Mouse (Mus musculus): Measurements from ENCODE around the gene Cerk. TPM values are rescaled to one million over a fixed set of nuclear protein-coding genes. Genes with fewer than 3 reads are reported as not detected.

Gene Cerk
- polyA plus RNA-seq, 1 experiment, result 20.8 TPM

DNA sequence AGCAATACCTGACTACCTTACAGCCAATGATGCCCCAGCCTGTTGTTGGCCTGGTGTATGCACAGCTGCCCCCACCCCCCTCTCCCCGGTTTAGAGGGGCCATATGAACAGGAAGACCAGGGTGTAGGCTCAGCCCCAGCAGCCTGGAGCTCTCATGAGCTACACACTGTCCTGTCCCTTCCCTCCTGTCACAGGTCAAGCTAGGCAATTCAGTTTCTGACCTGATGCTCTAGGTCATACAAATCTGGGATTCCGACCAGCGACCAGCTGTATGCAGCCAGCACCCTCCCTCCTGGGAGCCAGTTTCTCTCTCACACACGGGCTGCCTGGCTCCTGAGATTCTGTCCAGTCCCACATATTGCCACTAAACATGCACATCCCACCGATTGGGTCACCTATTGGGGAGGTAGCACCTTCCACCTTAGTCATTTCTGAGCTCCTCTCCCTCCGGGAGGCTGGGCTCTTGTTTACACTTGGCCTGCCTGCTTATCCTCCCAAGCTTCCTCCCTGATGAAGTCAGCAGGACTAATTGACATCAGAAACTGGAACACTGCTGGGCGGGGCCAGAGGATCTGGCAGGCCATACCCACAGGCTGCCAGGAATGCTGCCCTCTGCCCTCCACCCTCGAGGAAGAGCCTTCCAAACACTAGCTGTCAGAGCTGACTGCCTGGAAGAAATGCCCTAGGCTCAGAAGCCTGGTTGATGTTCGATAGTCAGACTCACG lies 3.0 kb upstream of the Cerk start:
- Histone ChIP-seq H3K27me3 (replicated peaks; ENCODE audit: control insufficient read depth, insufficient read depth, low read length) (no peaks in the 10 kb centered on the region), H3K27ac (ENCODE audit: insufficient read depth, low read depth, low read length) (peak overlapping the region; percentile 81), H3K36me3 (ENCODE audit: control insufficient read depth, insufficient read depth, low read length) (no peaks in the 10 kb centered on the region), H3K4me1 (ENCODE audit: control insufficient read depth, insufficient read depth, low read length) (peaks cover 21% of the 10 kb centered on the region), H3K4me3 (ENCODE audit: insufficient read depth, low read depth, low read length) (no peak overlapping the region)
- 15% methylated on average over 10 of the region's 10 CpGs for WGBS
- DNase-seq, result peak; percentile 98
- no peak for TF ChIP-seq CTCF (conservative IDR thresholded peaks at IDR 0.05; ENCODE audit: insufficient read depth, insufficient read length, low read depth, low read length)
- TF ChIP-seq POLR2A (IDR thresholded peaks at IDR 0.05; ENCODE audit: low read depth, low read length), result no peak

DNA sequence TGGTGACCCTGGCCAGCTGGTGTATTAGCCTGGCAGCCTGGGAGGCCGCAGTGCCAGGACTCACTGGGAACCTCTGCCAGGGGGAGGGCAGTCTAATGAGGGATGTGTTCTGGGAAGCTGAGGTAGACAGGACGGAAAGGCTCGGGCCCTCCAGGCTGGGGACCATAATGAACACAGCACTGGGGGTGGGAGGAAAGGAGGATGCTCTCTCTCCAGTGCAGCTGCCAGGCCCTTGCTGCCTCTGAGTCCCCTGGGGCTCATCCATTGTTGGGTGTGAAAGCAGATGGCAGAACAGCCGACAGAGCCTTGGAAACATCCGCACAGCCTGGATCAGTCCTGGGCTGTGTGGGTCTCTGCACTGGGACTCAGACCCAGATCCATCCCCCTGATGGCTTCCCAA lies 2.2 kb upstream of the Cerk start:
- TF ChIP-seq CTCF (conservative IDR thresholded peaks at IDR 0.05; ENCODE audit: insufficient read depth, insufficient read length, low read depth, low read length), result no peak
- TF ChIP-seq POLR2A (IDR thresholded peaks at IDR 0.05; ENCODE audit: low read depth, low read length), result no peak
- Histone ChIP-seq H3K4me1 (ENCODE audit: control insufficient read depth, insufficient read depth, low read length) (peaks cover 21% of the 10 kb centered on the region), H3K4me3 (ENCODE audit: insufficient read depth, low read depth, low read length) (no peak overlapping the region), H3K36me3 (ENCODE audit: control insufficient read depth, insufficient read depth, low read length) (no peaks in the 10 kb centered on the region), H3K27ac (ENCODE audit: insufficient read depth, low read depth, low read length) (peak overlapping the region; percentile 81), H3K27me3 (replicated peaks; ENCODE audit: control insufficient read depth, insufficient read depth, low read length) (no peaks in the 10 kb centered on the region)
- 51% methylated on average over 5 of the region's 5 CpGs for WGBS
- peak; percentile 81 for DNase-seq

DNA sequence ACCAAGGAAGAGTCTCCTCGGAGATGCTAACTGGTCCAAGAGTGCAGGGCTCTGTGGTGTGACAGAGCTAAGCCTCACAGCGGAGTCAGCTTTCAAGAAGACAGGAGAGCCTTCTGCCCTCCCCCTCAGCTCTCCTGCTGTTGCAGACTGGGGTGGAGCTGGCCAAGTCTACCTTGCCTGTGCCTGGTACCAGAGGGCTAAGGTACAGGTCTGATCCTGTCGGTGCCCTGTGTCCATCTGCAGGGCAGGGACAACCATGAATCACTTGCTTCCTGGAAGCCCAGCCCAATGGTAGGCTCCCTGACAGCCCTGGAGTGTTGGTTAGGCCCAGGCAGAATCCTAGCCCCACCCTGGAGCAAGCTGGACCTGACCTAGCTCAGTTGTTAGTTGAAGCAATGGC lies 745 bp upstream of the Cerk start:
- TF ChIP-seq CTCF (conservative IDR thresholded peaks at IDR 0.05; ENCODE audit: insufficient read depth, insufficient read length, low read depth, low read length) (no peak), POLR2A (IDR thresholded peaks at IDR 0.05; ENCODE audit: low read depth, low read length) (no peak)
- Histone ChIP-seq H3K27ac (ENCODE audit: insufficient read depth, low read depth, low read length) (no peak overlapping the region), H3K4me1 (ENCODE audit: control insufficient read depth, insufficient read depth, low read length) (peaks cover 21% of the 10 kb centered on the region), H3K27me3 (replicated peaks; ENCODE audit: control insufficient read depth, insufficient read depth, low read length) (no peaks in the 10 kb centered on the region), H3K4me3 (ENCODE audit: insufficient read depth, low read depth, low read length) (no peak overlapping the region), H3K36me3 (ENCODE audit: control insufficient read depth, insufficient read depth, low read length) (no peaks in the 10 kb centered on the region)
- 50% methylated on average over 3 of the region's 3 CpGs for WGBS
- peak; percentile 51 for DNase-seq

DNA sequence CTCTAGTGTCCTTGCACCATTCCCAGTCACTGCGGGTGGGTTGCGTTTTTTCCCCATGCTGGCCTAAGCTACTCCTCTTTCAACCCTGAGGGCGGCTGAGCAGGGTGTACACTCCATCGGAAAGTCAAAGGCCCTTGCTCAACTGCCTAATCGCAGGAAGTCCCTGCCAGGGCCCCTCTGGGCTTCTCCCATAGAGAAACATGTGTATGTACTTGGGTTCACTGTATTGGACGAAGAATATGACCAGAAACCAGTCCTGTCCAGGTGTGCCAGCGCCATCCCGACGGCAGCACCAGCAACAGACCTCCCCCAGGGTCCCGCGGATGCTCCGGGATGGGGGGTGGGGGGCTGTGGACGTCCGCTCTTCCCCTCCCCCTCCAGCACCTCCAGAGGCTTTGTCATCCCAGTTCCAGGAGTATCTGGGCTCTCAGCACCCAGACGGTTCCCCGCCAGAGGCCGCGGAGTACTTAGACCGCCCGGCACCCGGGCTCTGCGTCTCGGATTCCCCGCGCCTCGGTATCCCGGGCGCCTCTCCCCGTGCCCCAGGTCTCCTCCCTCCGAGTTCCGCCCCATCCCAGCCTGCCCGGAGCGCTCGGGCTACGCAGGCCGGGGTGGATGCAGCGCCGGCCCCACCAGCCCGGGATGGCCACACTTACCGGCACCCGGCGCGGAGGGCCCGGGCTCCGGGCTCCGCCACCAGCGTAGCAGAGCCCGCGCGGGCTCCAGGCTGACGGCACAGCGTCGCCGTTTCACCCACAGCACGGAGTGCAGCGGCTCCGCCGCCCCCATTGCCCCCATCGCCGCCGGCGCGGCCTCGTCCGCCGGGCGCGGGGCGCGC lies 871 bp downstream of the Cerk start:
- H3K36me3 ChIP-seq (ENCODE audit: control insufficient read depth, insufficient read depth, low read length), result no peaks in the 10 kb centered on the region
- peak overlapping the region; percentile 94 for H3K27ac ChIP-seq (ENCODE audit: insufficient read depth, low read depth, low read length)
- peaks cover 19% of the 10 kb centered on the region for H3K4me1 ChIP-seq (ENCODE audit: control insufficient read depth, insufficient read depth, low read length)
- under 1% methylated on average over 70 of the region's 70 CpGs for WGBS
- peak overlapping the region; percentile 70 for H3K4me3 ChIP-seq (ENCODE audit: insufficient read depth, low read depth, low read length)
- DNase-seq, result peak; percentile 57
- H3K27me3 ChIP-seq (replicated peaks; ENCODE audit: control insufficient read depth, insufficient read depth, low read length), result no peaks in the 10 kb centered on the region
- TF ChIP-seq POLR2A (IDR thresholded peaks at IDR 0.05; ENCODE audit: low read depth, low read length), result no peak
- TF ChIP-seq CTCF (conservative IDR thresholded peaks at IDR 0.05; ENCODE audit: insufficient read depth, insufficient read length, low read depth, low read length), result no peak

DNA sequence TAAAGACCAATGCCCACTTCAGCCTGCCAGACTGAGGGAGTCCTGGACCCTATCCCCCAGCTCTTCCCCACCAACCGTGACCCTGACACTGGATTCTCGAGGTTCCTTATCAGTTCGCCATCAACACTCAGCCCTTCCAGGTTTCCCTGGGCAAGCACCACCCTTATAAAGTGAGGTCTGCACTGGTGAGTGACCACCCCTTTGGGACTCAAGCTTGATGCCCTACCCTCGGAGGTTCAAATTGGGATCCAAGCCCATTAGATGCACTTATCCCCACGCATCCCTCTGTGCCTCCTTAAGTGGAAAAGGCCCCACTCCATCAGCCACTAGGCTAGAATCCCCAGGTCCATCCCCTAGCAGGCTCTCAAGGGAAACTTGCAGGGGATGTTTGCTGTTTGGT lies 1.9 kb downstream of the Cerk start:
- no peak for DNase-seq
- H3K4me1 ChIP-seq (ENCODE audit: control insufficient read depth, insufficient read depth, low read length), result peaks cover 11% of the 10 kb centered on the region; the same call in 1 of the 2 replicates
- H3K27ac ChIP-seq (ENCODE audit: insufficient read depth, low read depth, low read length), result no peak overlapping the region
- TF ChIP-seq POLR2A (IDR thresholded peaks at IDR 0.05; ENCODE audit: low read depth, low read length) (no peak), CTCF (conservative IDR thresholded peaks at IDR 0.05; ENCODE audit: insufficient read depth, insufficient read length, low read depth, low read length) (no peak)
- WGBS, result 74% methylated on average over 5 of the region's 5 CpGs
- H3K27me3 ChIP-seq (replicated peaks; ENCODE audit: control insufficient read depth, insufficient read depth, low read length), result no peaks in the 10 kb centered on the region
- peak overlapping the region; percentile 5 for H3K4me3 ChIP-seq (ENCODE audit: insufficient read depth, low read depth, low read length)
- no peaks in the 10 kb centered on the region for H3K36me3 ChIP-seq (ENCODE audit: control insufficient read depth, insufficient read depth, low read length)

DNA sequence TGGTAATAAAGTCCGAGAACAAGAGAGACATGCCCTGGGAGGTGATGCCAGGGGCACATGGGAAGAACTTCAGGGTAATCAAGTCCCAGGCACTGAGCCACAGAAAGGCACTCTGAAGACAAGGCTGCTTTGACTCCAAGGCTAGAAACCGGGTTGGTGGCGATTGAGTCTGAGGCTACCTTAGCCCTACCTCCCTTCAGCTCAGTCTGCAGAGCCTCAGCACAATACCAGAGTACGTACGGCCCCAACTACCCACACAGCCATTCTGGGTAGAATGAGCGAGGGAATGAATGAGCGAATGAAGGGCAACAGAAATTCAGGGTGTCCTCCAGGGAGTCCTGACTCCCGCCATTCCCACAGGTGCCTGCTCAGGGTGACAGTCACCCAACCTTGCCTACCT lies 2.5 kb downstream of the Cerk start:
- Histone ChIP-seq H3K36me3 (ENCODE audit: control insufficient read depth, insufficient read depth, low read length) (no peaks in the 10 kb centered on the region), H3K27me3 (replicated peaks; ENCODE audit: control insufficient read depth, insufficient read depth, low read length) (no peaks in the 10 kb centered on the region), H3K4me3 (ENCODE audit: insufficient read depth, low read depth, low read length) (no peak overlapping the region), H3K27ac (ENCODE audit: insufficient read depth, low read depth, low read length) (no peak overlapping the region), H3K4me1 (ENCODE audit: control insufficient read depth, insufficient read depth, low read length) (peaks cover 6% of the 10 kb centered on the region; the same call in 1 of the 2 replicates)
- WGBS, result 98% methylated on average over 8 of the region's 8 CpGs
- no peak for DNase-seq
- TF ChIP-seq POLR2A (IDR thresholded peaks at IDR 0.05; ENCODE audit: low read depth, low read length) (no peak), CTCF (conservative IDR thresholded peaks at IDR 0.05; ENCODE audit: insufficient read depth, insufficient read length, low read depth, low read length) (no peak)

DNA sequence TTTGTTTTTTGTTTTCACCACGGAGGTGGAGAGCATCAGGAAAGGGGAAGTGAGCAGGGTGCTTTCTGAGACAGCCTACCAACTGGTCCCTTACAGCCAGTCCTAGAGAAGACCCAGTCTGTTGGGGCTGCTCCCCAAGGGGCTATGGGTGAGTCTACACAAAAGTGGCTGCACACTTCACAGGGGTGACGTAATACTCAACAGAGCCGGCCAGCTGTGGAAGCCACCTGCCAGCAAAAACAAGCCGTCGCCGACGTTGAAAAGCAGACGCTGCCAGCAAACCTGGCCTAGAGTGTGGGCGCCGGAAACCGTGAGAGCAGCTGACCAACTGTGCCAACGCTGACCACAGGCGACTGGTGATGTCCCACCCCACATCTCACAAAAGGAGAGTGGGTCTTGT lies 3.3 kb downstream of the Cerk start:
- H3K27ac ChIP-seq (ENCODE audit: insufficient read depth, low read depth, low read length), result 0 out of 2 replicates have a peak overlapping the region, but pooled peaks have one; percentile 2
- TF ChIP-seq CTCF (conservative IDR thresholded peaks at IDR 0.05; ENCODE audit: insufficient read depth, insufficient read length, low read depth, low read length), result no peak
- TF ChIP-seq POLR2A (IDR thresholded peaks at IDR 0.05; ENCODE audit: low read depth, low read length), result no peak
- WGBS, result 48% methylated on average over 13 of the region's 13 CpGs
- DNase-seq, result peak; percentile 49
- H3K4me3 ChIP-seq (ENCODE audit: insufficient read depth, low read depth, low read length), result no peak overlapping the region
- H3K27me3 ChIP-seq (replicated peaks; ENCODE audit: control insufficient read depth, insufficient read depth, low read length), result no peaks in the 10 kb centered on the region
- no peaks in the 10 kb centered on the region for H3K36me3 ChIP-seq (ENCODE audit: control insufficient read depth, insufficient read depth, low read length)
- H3K4me1 ChIP-seq (ENCODE audit: control insufficient read depth, insufficient read depth, low read length), result peaks cover 4% of the 10 kb centered on the region; the same call in 1 of the 2 replicates
